In genomic region chr11:62638402-62638801, GRCm38 (mm10) we compare ENCODE assay signal across 14 mouse cellular contexts. TPM values are rescaled to one million over a fixed set of nuclear protein-coding genes. Genes with fewer than 3 reads are reported as not detected.
A peak's percentile ranks its signal among the peaks of the same experiment; 100 is the strongest.
DNase-seq lines count a peak whose midpoint lies in the region; ATAC-seq and TF ChIP-seq lines count a peak whose summit lies in the region.
"Had no signal": no experiment of that assay in that cellular context is flagged by ENCODE, and none has a peak within 500 bp of the region (broad histone marks: within the 10 kb centered on the region; RNA-seq: fewer than 3 reads in every experiment).

No protein-coding gene starts in this region.

- ATAC-seq in heart, embryonic 11.5 days (replicated peaks; ENCODE audit: insufficient number of reproducible peaks, low FRiP score, low TSS enrichment) = no peak
- ATAC-seq in heart, embryonic 15.5 days (replicated peaks; ENCODE audit: insufficient number of reproducible peaks, insufficient read depth, low FRiP score, low read depth) = no peak
- no peak for ATAC-seq in limb, embryonic 15.5 days (ENCODE audit: insufficient number of reproducible peaks, low FRiP score, low TSS enrichment, low read depth)
- ATAC-seq: forebrain, embryonic 13.5 days; forebrain, postnatal 0 days; intestine, embryonic 15.5 days had no signal

- 73% methylated on average over 4 of the region's 4 CpGs for WGBS in heart, embryonic 11.5 days (ENCODE audit: insufficient replicate concordance)
- 65% methylated on average over 4 of the region's 4 CpGs for WGBS in heart, embryonic 15.5 days
- WGBS in limb, embryonic 15.5 days = 60% methylated on average over 4 of the region's 4 CpGs

- H3K9ac ChIP-seq in heart, embryonic 11.5 days (ENCODE audit: low read depth, low read length) = no peak overlapping the region
- no peak overlapping the region for H3K9ac ChIP-seq in heart, embryonic 15.5 days
- no peak overlapping the region for H3K9ac ChIP-seq in limb, embryonic 15.5 days
- H3K9ac ChIP-seq: forebrain, embryonic 13.5 days; forebrain, postnatal 0 days; hindbrain, embryonic 14.5 days; intestine, embryonic 15.5 days had no signal

- no peaks in the 10 kb centered on the region for H3K9me3 ChIP-seq in heart, embryonic 11.5 days (replicated peaks; ENCODE audit: control insufficient read depth, low read length)
- no peaks in the 10 kb centered on the region for H3K9me3 ChIP-seq in heart, embryonic 15.5 days (replicated peaks)
- H3K9me3 ChIP-seq in limb, embryonic 15.5 days = no peaks in the 10 kb centered on the region
- H3K9me3 ChIP-seq: embryonic facial prominence, embryonic 10.5 days; forebrain, embryonic 13.5 days; intestine, embryonic 15.5 days had no signal

- TF ChIP-seq CTCF in bone marrow macrophage, adult 2 months (IDR thresholded peaks at IDR 0.05; ENCODE audit: low read depth, low read length) = no peak

- no peaks in the 10 kb centered on the region for H3K36me3 ChIP-seq in heart, embryonic 11.5 days (ENCODE audit: control insufficient read depth, insufficient read depth, low read length)
- H3K36me3 ChIP-seq in heart, embryonic 15.5 days = no peaks in the 10 kb centered on the region
- no peaks in the 10 kb centered on the region for H3K36me3 ChIP-seq in limb, embryonic 15.5 days
- H3K36me3 ChIP-seq: intestine, embryonic 15.5 days had no signal

- no peaks in the 10 kb centered on the region for H3K27me3 ChIP-seq in heart, embryonic 11.5 days (ENCODE audit: control insufficient read depth, insufficient read depth, low read length)
- no peaks in the 10 kb centered on the region for H3K27me3 ChIP-seq in heart, embryonic 15.5 days
- no peaks in the 10 kb centered on the region for H3K27me3 ChIP-seq in limb, embryonic 15.5 days
- H3K27me3 ChIP-seq: forebrain, embryonic 13.5 days; intestine, embryonic 15.5 days had no signal

- no peak overlapping the region for H3K4me2 ChIP-seq in heart, embryonic 11.5 days
- H3K4me2 ChIP-seq in heart, embryonic 15.5 days = no peak overlapping the region
- no peak overlapping the region for H3K4me2 ChIP-seq in limb, embryonic 15.5 days
- H3K4me2 ChIP-seq: forebrain, embryonic 13.5 days; hindbrain, embryonic 14.5 days; intestine, embryonic 15.5 days had no signal

- TF ChIP-seq POLR2A in bone marrow macrophage, adult 2 months (IDR thresholded peaks at IDR 0.05; ENCODE audit: borderline replicate concordance, low read depth, low read length) = no peak

- H3K4me3 ChIP-seq in heart, embryonic 11.5 days (ENCODE audit: low read depth, low read length) = no peak overlapping the region
- no peak overlapping the region for H3K4me3 ChIP-seq in heart, embryonic 15.5 days
- no peak overlapping the region for H3K4me3 ChIP-seq in bone marrow macrophage, adult 2 months (ENCODE audit: insufficient read depth, low read length)
- no peak overlapping the region for H3K4me3 ChIP-seq in limb, embryonic 15.5 days
- H3K4me3 ChIP-seq: embryonic facial prominence, embryonic 10.5 days; forebrain, embryonic 13.5 days; intestine, embryonic 15.5 days had no signal

- intact Hi-C loops in heart, postnatal 25 days (cut with DNase I) = no loop called here

- H3K4me1 ChIP-seq in heart, embryonic 11.5 days (ENCODE audit: control insufficient read depth, insufficient read depth, low read length) = peaks cover 82% of the 10 kb centered on the region
- peaks cover 93% of the 10 kb centered on the region for H3K4me1 ChIP-seq in heart, embryonic 15.5 days (replicated peaks)
- peaks cover 51% of the 10 kb centered on the region for H3K4me1 ChIP-seq in bone marrow macrophage, adult 2 months (ENCODE audit: control insufficient read depth, insufficient read depth, low read length)
- H3K4me1 ChIP-seq in limb, embryonic 15.5 days = peaks cover 62% of the 10 kb centered on the region

- no peak for DNase-seq in heart, postnatal 25 days (ENCODE audit: low spot score)
- no peak for DNase-seq in heart, postnatal 4 days
- DNase-seq: cerebellum, adult 2 months; forebrain, postnatal 0 days; gastrocnemius, postnatal 25 days; kidney, adult 18-20 months had no signal

- 0 out of 2 replicates have a peak overlapping the region, but pooled peaks have one; percentile 2 for H3K27ac ChIP-seq in heart, embryonic 11.5 days (ENCODE audit: low read depth, low read length)
- H3K27ac ChIP-seq in heart, embryonic 15.5 days = peak overlapping the region; percentile 85
- peak overlapping the region; percentile 94; the same call in 1 of the 2 replicates for H3K27ac ChIP-seq in bone marrow macrophage, adult 2 months (ENCODE audit: insufficient read depth, low read depth, low read length)
- peak overlapping the region; percentile 61; the same call in 1 of the 2 replicates for H3K27ac ChIP-seq in limb, embryonic 15.5 days
- H3K27ac ChIP-seq: embryonic facial prominence, embryonic 10.5 days; forebrain, embryonic 13.5 days; hindbrain, embryonic 14.5 days; intestine, embryonic 15.5 days had no signal

RNA-seq across cellular contexts. Expression of gene Lrrc75a, which starts 9.9 kb away (rescaled TPM):
- polyA plus RNA-seq in heart, embryonic 11.5 days (2014; fragmentation: Nextera tagmentation; extraction: Ambion mirVana) = 14.3 and 16.2 TPM in 2 replicates
- total RNA-seq in heart, postnatal 25 days (2021) = 1 to 10 TPM; 4.9 to 6.4 TPM
- polyA plus RNA-seq in heart, embryonic 15.5 days (2015; fragmentation: Nextera tagmentation; extraction: Ambion mirVana) = 14.6 and 18.5 TPM in 2 replicates
- total RNA-seq in heart, postnatal 4 days (2021) = 10 to 100 TPM; 15.7 to 16.5 TPM
- 10.0 and 10.1 TPM in 2 replicates for polyA plus RNA-seq in bone marrow macrophage, adult 2 months (2012; ENCODE audit: insufficient read depth, insufficient read length, missing spikeins)
- polyA plus RNA-seq in limb, embryonic 15.5 days (2015; fragmentation: Nextera tagmentation; extraction: Ambion mirVana) = 13.1 and 14.5 TPM in 2 replicates

RNA-seq across cellular contexts. Expression of gene Mmgt2, which starts 10.1 kb away (rescaled TPM):
- polyA plus RNA-seq in heart, embryonic 11.5 days (2014; fragmentation: Nextera tagmentation; extraction: Ambion mirVana) = 45.0 and 47.6 TPM in 2 replicates
- 1 to 10 TPM; 6.9 to 7.0 TPM for total RNA-seq in heart, postnatal 25 days (2021)
- polyA plus RNA-seq in heart, embryonic 15.5 days (2015; fragmentation: Nextera tagmentation; extraction: Ambion mirVana) = 44.7 and 49.1 TPM in 2 replicates
- 10 to 100 TPM; 18.5 to 20.9 TPM for total RNA-seq in heart, postnatal 4 days (2021)
- polyA plus RNA-seq in bone marrow macrophage, adult 2 months (2012; ENCODE audit: insufficient read depth, insufficient read length, missing spikeins) = 31.1 and 40.5 TPM in 2 replicates
- polyA plus RNA-seq in limb, embryonic 15.5 days (2015; fragmentation: Nextera tagmentation; extraction: Ambion mirVana) = 57.0 and 61.9 TPM in 2 replicates

Comparison
In these comparisons a context has a peak if more than half of its experiments do, and no peak if none do; other contexts are left out.
1. H3K27ac ChIP-seq: peak in every context shown above with its lines; median percentile 94 in bone marrow macrophage, adult 2 months; 85 in heart, embryonic 15.5 days; 61 in limb, embryonic 15.5 days; 2 in heart, embryonic 11.5 days.